In the genomic region with DNA sequence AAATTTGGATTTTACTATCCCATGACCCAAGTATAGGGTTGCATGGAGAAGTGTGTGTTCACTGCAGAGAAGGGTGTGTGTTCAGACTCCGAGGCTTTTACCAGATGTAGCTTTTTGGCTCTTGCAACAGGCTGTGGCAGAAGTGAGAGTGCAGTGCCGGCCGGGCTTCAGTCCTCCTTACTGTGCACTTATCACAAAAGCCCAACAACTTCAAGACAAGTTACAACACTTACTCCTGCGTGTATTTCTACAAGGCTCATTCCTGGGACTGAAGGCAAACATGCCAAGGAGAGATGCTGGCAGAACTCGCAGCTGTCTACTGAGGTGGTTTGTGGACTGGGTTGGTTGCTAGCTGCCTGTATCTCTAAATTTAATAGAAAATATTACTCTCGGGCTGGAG, we compare ENCODE assay signal across 18 mouse cellular contexts. TPM values are rescaled to one million over a fixed set of nuclear protein-coding genes. Genes with fewer than 3 reads are reported as not detected.
DNase-seq lines count a peak whose midpoint lies in the region; ATAC-seq and TF ChIP-seq lines count a peak whose summit lies in the region.
"Had no signal": no experiment of that assay in that cellular context is flagged by ENCODE, and none has a peak within 500 bp of the region (broad histone marks: within the 10 kb centered on the region; RNA-seq: fewer than 3 reads in every experiment).

No protein-coding gene starts in this region.

- intact Hi-C loops in gastrocnemius, adult 2 months (cut with DNase I): no loop called here

- no peaks in the 10 kb centered on the region for H3K9me3 ChIP-seq in lung, postnatal 0 days (ENCODE audit: low read length)
- H3K9me3 ChIP-seq: embryonic facial prominence, embryonic 10.5 days; forebrain, embryonic 13.5 days; heart, embryonic 12.5 days; hindbrain, embryonic 10.5 days had no signal

- H3K4me2 ChIP-seq in lung, postnatal 0 days (replicated peaks; ENCODE audit: low read depth, low read length): no peak overlapping the region
- H3K4me2 ChIP-seq: forebrain, embryonic 13.5 days; heart, embryonic 12.5 days; hindbrain, embryonic 14.5 days had no signal

- H3K4me1 ChIP-seq in lung, postnatal 0 days (ENCODE audit: insufficient read depth, low read depth, low read length): no peaks in the 10 kb centered on the region
- H3K4me1 ChIP-seq: forebrain, embryonic 13.5 days had no signal

- no peak overlapping the region for H3K4me3 ChIP-seq in gastrocnemius, adult 2 months
- no peak overlapping the region for H3K4me3 ChIP-seq in lung, postnatal 0 days (ENCODE audit: low read depth, low read length)
- H3K4me3 ChIP-seq: embryonic facial prominence, embryonic 10.5 days; forebrain, embryonic 13.5 days; heart, embryonic 12.5 days; hindbrain, embryonic 10.5 days had no signal

- H3K36me3 ChIP-seq in lung, postnatal 0 days (ENCODE audit: insufficient read depth, low read length): no peaks in the 10 kb centered on the region
- H3K36me3 ChIP-seq: heart, embryonic 12.5 days; hindbrain, embryonic 10.5 days had no signal

- peak; percentile 20 for DNase-seq in gastrocnemius, postnatal 25 days
- DNase-seq in gastrocnemius, adult 2 months: no peak
- peak; percentile 72 for DNase-seq in lung, postnatal 0 days (ENCODE audit: low spot score)
- DNase-seq in lung, postnatal 4 days: peak; percentile 21 to 52
- DNase-seq in testis, postnatal 10 days (ENCODE audit: low spot score): no peak
- DNase-seq in ovary, adult 18-20 months (ENCODE audit: low spot score): no peak
- DNase-seq: adrenal gland, adult 2 months; adrenal gland, postnatal 25 days; cerebellum, adult 18-20 months; cerebellum, adult 9-11 months; cerebellum, postnatal 36 days; forebrain, postnatal 0 days had no signal

- 45% methylated on average over 6 of the region's 6 CpGs for WGBS in lung, postnatal 0 days

- TF ChIP-seq EP300 in lung, postnatal 0 days (IDR thresholded peaks at IDR 0.05): no peak

- TF ChIP-seq CTCF in gastrocnemius, adult 2 months (IDR thresholded peaks at IDR 0.05): no peak
- TF ChIP-seq CTCF in lung, postnatal 0 days (IDR thresholded peaks at IDR 0.05): no peak

- ATAC-seq in granulocyte monocyte progenitor cell, adult 5-6 weeks (replicated peaks; ENCODE audit: poor library complexity, severe bottlenecking): 0 out of 2 replicates have a peak, but pooled peaks have one; percentile 30
- peak; percentile 87 for ATAC-seq in lung, postnatal 0 days
- ATAC-seq: forebrain, embryonic 13.5 days; forebrain, postnatal 0 days had no signal

- no peak overlapping the region for H3K9ac ChIP-seq in lung, postnatal 0 days (replicated peaks; ENCODE audit: low read depth)
- H3K9ac ChIP-seq: forebrain, embryonic 13.5 days; forebrain, postnatal 0 days; heart, embryonic 12.5 days; hindbrain, embryonic 14.5 days had no signal

- H3K27ac ChIP-seq in gastrocnemius, adult 2 months: no peak overlapping the region
- H3K27ac ChIP-seq in lung, postnatal 0 days (ENCODE audit: low read length): no peak overlapping the region
- H3K27ac ChIP-seq: embryonic facial prominence, embryonic 10.5 days; forebrain, embryonic 13.5 days; hindbrain, embryonic 10.5 days; hindbrain, embryonic 14.5 days had no signal

- no peaks in the 10 kb centered on the region for H3K27me3 ChIP-seq in lung, postnatal 0 days (replicated peaks; ENCODE audit: insufficient read depth, low read length)
- H3K27me3 ChIP-seq: forebrain, embryonic 13.5 days; heart, embryonic 12.5 days had no signal

RNA-seq across cellular contexts. Expression of gene Foxo1, which starts 15.4 kb away (rescaled TPM):
- total RNA-seq in gastrocnemius, postnatal 25 days (2021): 10 to 100 TPM; 15.5 to 19.3 TPM
- total RNA-seq in gastrocnemius, adult 2 months (2021): 10 to 100 TPM; 31.2 to 36.6 TPM
- total RNA-seq in granulocyte monocyte progenitor cell, adult 5-6 weeks (2014; fragmentation: Nextera tagmentation): 1.8 and 2.6 TPM in 2 replicates
- 0.39 and 0.46 TPM in 2 replicates for total RNA-seq in granulocyte monocyte progenitor cell, adult 5-6 weeks (2017)
- polyA plus RNA-seq in lung, postnatal 0 days (2015; fragmentation: Nextera tagmentation; extraction: Ambion mirVana): 6.8 and 7.6 TPM in 2 replicates

Comparison
In these comparisons a context has a peak if more than half of its experiments do, and no peak if none do; other contexts are left out.
1. DNase-seq: peak in gastrocnemius, postnatal 25 days (single experiment), lung, postnatal 0 days (single experiment) and lung, postnatal 4 days (2 of 2); none in gastrocnemius, adult 2 months (single experiment), testis, postnatal 10 days (single experiment) and ovary, adult 18-20 months (single experiment).
2. RNA of gene Foxo1, which starts 15.4 kb away (total RNA-seq): 31.2 to 36.6 TPM in gastrocnemius, adult 2 months and 15.5 to 19.3 TPM in gastrocnemius, postnatal 25 days; 0.39 to 2.6 TPM in granulocyte monocyte progenitor cell, adult 5-6 weeks; every median in the first group is over 4 times any median in the second.